Mouse (Mus musculus) right cerebral cortex, postnatal 36 days (tissue): ENCODE results near the gene Ajm1.
A peak's percentile ranks its signal among the peaks of the same experiment; 100 is the strongest.
"Not testable (repeated sequence)": the region's sequence is repeated elsewhere in the genome, so short reads cannot be mapped to it uniquely, and the experiment has no call there.

Experiments used
- DNase-seq, 2 experiments: peaks; one replicate each; pipeline ENCODE4 v3.0.0; 2022; ENCODE audit warnings: low spot score in 2 of 2, mixed read lengths in 1 of 2

Gene Ajm1

GRCm38 (mm10) chr2:25566558-25566957 is 15.0 kb downstream of the Ajm1 start:
- DNase-seq: no peak

GRCm38 (mm10) chr2:25565741-25566140 is 15.8 kb downstream of the Ajm1 start:
- DNase-seq: no peak

GRCm38 (mm10) chr2:25561946-25562345 is 19.6 kb downstream of the Ajm1 start:
- DNase-seq: no peak

GRCm38 (mm10) chr2:25560551-25560950 is 21.0 kb downstream of the Ajm1 start:
- DNase-seq: no peak

- DNase-seq: no peak
Measured at GRCm38 (mm10) chr2:25558774-25559173, 22.8 kb downstream of the Ajm1 start.

- DNase-seq: no peak
Measured at GRCm38 (mm10) chr2:25557964-25558360, 23.6 kb downstream of the Ajm1 start.

GRCm38 (mm10) chr2:25557221-25557963 is 24.2 kb downstream of the Ajm1 start, which contains the start of gene Edf1:
Gene Edf1 (plus strand): TSS chr2:25557847.
- DNase-seq: peak; percentile 92 to 95

- no peak for DNase-seq
Measured at GRCm38 (mm10) chr2:25556296-25556695, 25.3 kb downstream of the Ajm1 start.

- not testable (repeated sequence) for DNase-seq
Measured at GRCm38 (mm10) chr2:25555479-25555878, 26.1 kb downstream of the Ajm1 start.

- DNase-seq: not testable (repeated sequence)
Measured at GRCm38 (mm10) chr2:25553171-25553786, 28.3 kb downstream of the Ajm1 start.

- DNase-seq: no peak
Measured at GRCm38 (mm10) chr2:25551186-25551585, 30.4 kb downstream of the Ajm1 start.

GRCm38 (mm10) chr2:25549021-25549991 is 32.3 kb downstream of the Ajm1 start:
- DNase-seq: no peak

- DNase-seq: peak; percentile 99
Measured at GRCm38 (mm10) chr2:25546811-25547491, 34.6 kb downstream of the Ajm1 start, which contains the start of gene Traf2. Gene Traf2 (minus strand): TSS chr2:25546940.

- DNase-seq: no peak
Measured at GRCm38 (mm10) chr2:25545996-25546810, 35.4 kb downstream of the Ajm1 start.

- no peak for DNase-seq
Measured at GRCm38 (mm10) chr2:25541644-25542367, 39.8 kb downstream of the Ajm1 start.

GRCm38 (mm10) chr2:25540541-25540948 is 41.0 kb downstream of the Ajm1 start:
- no peak for DNase-seq

GRCm38 (mm10) chr2:25536531-25536930 is 45.0 kb downstream of the Ajm1 start:
- no peak for DNase-seq

GRCm38 (mm10) chr2:25534866-25535182 is 46.7 kb downstream of the Ajm1 start:
- DNase-seq: no peak

- DNase-seq: no peak
Measured at GRCm38 (mm10) chr2:25534178-25534865, 47.2 kb downstream of the Ajm1 start.
